Mouse (Mus musculus) myocyte (in vitro differentiated cells): Measurements from ENCODE around the gene Actl9. TPM values are rescaled to one million over a fixed set of nuclear protein-coding genes. Genes with fewer than 3 reads are reported as not detected.

Experiments used
- H3K27me3 ChIP-seq: one replicate; pipeline ENCODE4 v1.6.1; 2011; ENCODE audit not compliant: control insufficient read depth, insufficient read depth, insufficient read length
- H3K36me3 ChIP-seq: one replicate; pipeline ENCODE4 v1.6.1; 2011; ENCODE audit not compliant: control insufficient read depth, insufficient read depth
- H3K4me2 ChIP-seq: one replicate; pipeline ENCODE4 v1.6.1; 2011; ENCODE audit warnings: low read depth, control low read depth
- H3K4me3 ChIP-seq: one replicate; pipeline ENCODE4 v1.5.1; 2011; ENCODE audit warnings: mild to moderate bottlenecking, control low read depth, moderate library complexity
- H3K79me2 ChIP-seq: one replicate; pipeline ENCODE4 v1.6.1; 2011; ENCODE audit not compliant: control insufficient read depth, insufficient read depth
- H3ac ChIP-seq: one replicate; pipeline ENCODE4 v1.6.1; 2011; ENCODE audit not compliant: control insufficient read depth, insufficient read length
- CEBPB ChIP-seq: IDR thresholded peaks from 2 replicates; pipeline ENCODE4 v1.6.1; 2011; ENCODE audit warnings: mild to moderate bottlenecking, moderate library complexity; ENCODE audit not compliant: poor library complexity, insufficient read depth, severe bottlenecking
- E2F4 ChIP-seq: IDR thresholded peaks from one replicate; pipeline ENCODE4 v1.6.1; 2011; ENCODE audit warnings: mild to moderate bottlenecking, control low read depth, moderate library complexity; ENCODE audit not compliant: insufficient read depth
- MAX ChIP-seq: IDR thresholded peaks from one replicate; pipeline ENCODE4 v1.6.1; 2011; ENCODE audit warnings: low read depth, mild to moderate bottlenecking, control low read depth
- MYOD1 ChIP-seq, 3 experiments: IDR thresholded peaks; one replicate each; pipeline ENCODE4 v1.6.1; 2011; ENCODE audit warnings: control low read depth in 2 of 3, low read depth in 2 of 3, mild to moderate bottlenecking in 2 of 3, moderate library complexity in 1 of 3; ENCODE audit not compliant: insufficient read length in 2 of 3, control insufficient read depth in 1 of 3
- MYOG ChIP-seq, 3 experiments: IDR thresholded peaks; one replicate each; pipeline ENCODE4 v1.6.1; 2011; ENCODE audit warnings: control low read depth in 2 of 3, low read depth in 2 of 3, mild to moderate bottlenecking in 2 of 3; ENCODE audit not compliant: insufficient read length in 2 of 3, control insufficient read depth in 1 of 3, insufficient read depth in 1 of 3
- POLR2A ChIP-seq: IDR thresholded peaks from one replicate; pipeline ENCODE4 v1.6.1; 2011; ENCODE audit warnings: low read depth, mild to moderate bottlenecking, control low read depth, moderate library complexity; ENCODE audit not compliant: insufficient read length
- POLR2AphosphoS2 ChIP-seq: IDR thresholded peaks from one replicate; pipeline ENCODE4 v1.6.1; 2011; ENCODE audit warnings: low read depth, control low read depth; ENCODE audit not compliant: insufficient read length
- REST ChIP-seq: IDR thresholded peaks from one replicate; pipeline ENCODE4 v1.6.1; 2011; ENCODE audit warnings: mild to moderate bottlenecking, control low read depth, moderate library complexity; ENCODE audit not compliant: insufficient read depth, insufficient read length
- SRF ChIP-seq: IDR thresholded peaks from one replicate; pipeline ENCODE4 v1.6.1; 2011; ENCODE audit warnings: low read depth; ENCODE audit not compliant: control insufficient read depth, insufficient read length
- TCF12 ChIP-seq: IDR thresholded peaks from one replicate; pipeline ENCODE4 v1.6.1; 2011; ENCODE audit warnings: mild to moderate bottlenecking, control low read depth; ENCODE audit not compliant: poor library complexity, insufficient read depth, severe bottlenecking
- TCF3 ChIP-seq: IDR thresholded peaks from one replicate; pipeline ENCODE4 v1.6.1; 2011; ENCODE audit warnings: low read depth, control low read depth; ENCODE audit not compliant: insufficient read length
- USF1 ChIP-seq: IDR thresholded peaks from one replicate; pipeline ENCODE4 v1.6.1; 2011; ENCODE audit warnings: low read depth, mild to moderate bottlenecking, control low read depth, moderate library complexity
- polyA plus RNA-seq: library from polyadenylated mRNA; unstranded; fragments of >200 nt; fragmentation: generic; extraction: Trizol; gene quantifications from one replicate; pipeline ENCODE4 v1.2.1, GENCODE M21; 2012; ENCODE audit warnings: missing spikeins

The Actl9 gene
- not detected for polyA plus RNA-seq

GRCm38 (mm10) chr17:33432019-33432946 is at the start of gene Actl9:
TSS of gene Actl9 (plus strand) at chr17:33432896.
- no peak for TF ChIP-seq REST
- no peak for TF ChIP-seq POLR2A
- TF ChIP-seq TCF3, result no peak
- no peak for TF ChIP-seq POLR2AphosphoS2
- no peak for TF ChIP-seq MYOG (IDR thresholded peaks at IDR 0.05; ENCODE audit: control insufficient read depth in 1 of 3, insufficient read depth in 1 of 3, insufficient read length in 2 of 3, low read depth in 2 of 3)
- TF ChIP-seq TCF12, result no peak
- TF ChIP-seq MYOD1 (IDR thresholded peaks at IDR 0.05; ENCODE audit: control insufficient read depth in 1 of 3, insufficient read length in 2 of 3, low read depth in 2 of 3), result no peak
- no peak for TF ChIP-seq SRF
- TF ChIP-seq E2F4, result no peak
- no peak for TF ChIP-seq MAX
- TF ChIP-seq USF1, result no peak
- TF ChIP-seq CEBPB, result no peak
- Histone ChIP-seq H3K27me3 (peaks cover 8% of the 10 kb centered on the region), H3K36me3 (no peaks in the 10 kb centered on the region), H3ac (no peak within 1 kb of the TSS), H3K4me3 (no peak within 1 kb of the TSS), H3K4me2 (no peak within 1 kb of the TSS), H3K79me2 (no peaks in the 10 kb centered on the region)

- H3K27me3 ChIP-seq, result no peaks in the 10 kb centered on the region
- H3K4me2 ChIP-seq, result no peak overlapping the region
- TF ChIP-seq SRF (no peak), TCF12 (no peak), MAX (no peak), E2F4 (no peak), MYOD1 (IDR thresholded peaks at IDR 0.05; ENCODE audit: control insufficient read depth in 1 of 3, insufficient read length in 2 of 3, low read depth in 2 of 3) (no peak), POLR2A (no peak), POLR2AphosphoS2 (no peak), TCF3 (no peak), REST (no peak), USF1 (no peak), CEBPB (no peak), MYOG (IDR thresholded peaks at IDR 0.05; ENCODE audit: control insufficient read depth in 1 of 3, insufficient read depth in 1 of 3, insufficient read length in 2 of 3, low read depth in 2 of 3) (no peak)
- H3ac ChIP-seq, result no peak overlapping the region
- peaks cover 34% of the 10 kb centered on the region for H3K36me3 ChIP-seq
- no peak overlapping the region for H3K4me3 ChIP-seq
- H3K79me2 ChIP-seq, result peaks cover 19% of the 10 kb centered on the region
Observed at GRCm38 (mm10) chr17:33385705-33386104, 47.0 kb upstream of the Actl9 start.

- TF ChIP-seq USF1 (no peak), POLR2A (no peak), SRF (no peak), MYOD1 (IDR thresholded peaks at IDR 0.05; ENCODE audit: control insufficient read depth in 1 of 3, insufficient read length in 2 of 3, low read depth in 2 of 3) (no peak), MYOG (IDR thresholded peaks at IDR 0.05; ENCODE audit: control insufficient read depth in 1 of 3, insufficient read depth in 1 of 3, insufficient read length in 2 of 3, low read depth in 2 of 3) (no peak), REST (no peak), TCF3 (no peak), CEBPB (no peak), E2F4 (no peak), TCF12 (no peak), MAX (no peak)
- peaks cover 55% of the 10 kb centered on the region for H3K79me2 ChIP-seq
- H3K4me3 ChIP-seq, result no peak overlapping the region
- H3K36me3 ChIP-seq, result no peaks in the 10 kb centered on the region
- no peak overlapping the region for H3K4me2 ChIP-seq
- H3ac ChIP-seq, result no peak overlapping the region
- no peaks in the 10 kb centered on the region for H3K27me3 ChIP-seq
Observed at GRCm38 (mm10) chr17:33392271-33392670, 40.4 kb upstream of the Actl9 start.

DNA sequence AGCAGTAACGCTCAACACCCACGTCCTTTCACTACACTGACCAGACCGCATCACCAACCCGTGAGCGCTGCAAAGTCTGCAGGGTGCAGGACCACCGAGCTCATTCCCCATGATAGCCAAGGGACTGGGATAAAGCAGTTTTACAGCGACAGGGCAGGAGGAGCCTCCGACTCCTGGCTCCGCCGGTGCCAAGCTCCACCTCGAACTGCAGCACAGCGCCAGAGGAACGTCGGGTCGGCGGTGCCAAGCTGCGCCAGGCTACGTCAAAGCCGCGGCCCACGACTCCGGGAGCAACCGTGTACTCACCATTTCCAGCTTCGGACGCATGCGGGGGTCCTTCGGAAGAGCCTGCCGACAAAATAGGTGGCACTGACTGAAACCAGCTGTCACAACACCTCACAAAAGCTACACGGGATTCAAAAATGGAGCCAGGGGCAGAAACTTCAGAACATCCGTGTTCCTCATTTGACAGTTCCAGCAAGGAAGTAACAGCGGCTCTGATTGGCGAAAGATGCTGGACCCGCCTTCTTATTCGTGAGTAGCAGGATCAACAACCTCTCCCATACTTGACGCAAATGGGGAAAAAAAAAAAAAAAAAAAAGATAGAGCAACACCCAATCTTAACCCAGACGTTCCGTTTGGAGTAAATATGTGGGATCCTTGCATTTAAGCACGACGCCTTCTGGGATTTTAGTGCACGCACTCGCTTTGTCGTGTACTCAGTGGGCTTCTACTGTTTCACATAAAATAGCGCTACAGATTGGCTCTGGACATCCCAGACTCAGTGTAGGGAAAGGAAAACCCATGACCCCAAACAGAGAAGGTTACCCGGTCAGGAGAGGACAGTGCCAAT is 38.3 kb upstream of the Actl9 start, which contains the start of gene Zfp101:
Zfp101 (minus strand) TSS at position 460 of the 853 bp plus-strand sequence.
- Histone ChIP-seq H3K4me3 (peak within 1 kb of the TSS; percentile 59), H3K27me3 (no peaks in the 10 kb centered on the region), H3K79me2 (peaks cover 48% of the 10 kb centered on the region), H3K36me3 (no peaks in the 10 kb centered on the region), H3K4me2 (peak within 1 kb of the TSS; percentile 92), H3ac (peak within 1 kb of the TSS; percentile 39)
- TF ChIP-seq CEBPB (no peak), E2F4 (peak; percentile 98), REST (no peak), MYOG (IDR thresholded peaks at IDR 0.05; ENCODE audit: control insufficient read depth in 1 of 3, insufficient read depth in 1 of 3, insufficient read length in 2 of 3, low read depth in 2 of 3) (no peak), TCF12 (no peak), MAX (no peak), POLR2AphosphoS2 (no peak), POLR2A (peak; percentile 41), MYOD1 (IDR thresholded peaks at IDR 0.05; ENCODE audit: control insufficient read depth in 1 of 3, insufficient read length in 2 of 3, low read depth in 2 of 3) (peak in 1 of 3 experiments; percentile 5), USF1 (no peak), SRF (no peak), TCF3 (no peak)
